Mouse (Mus musculus) spleen, adult 2 months (tissue): ENCODE data around the gene Agrp.

Source experiments
- CTCF ChIP-seq: fragments of 200-500 bp; IDR thresholded peaks from 2 replicates; pipeline ENCODE4 v1.5.1; 2011; ENCODE audit warnings: mild to moderate bottlenecking, inconsistent platforms; ENCODE audit not compliant: insufficient read depth, insufficient read length, insufficient replicate concordance; ENCODE audit errors: extremely low read depth
- POLR2A ChIP-seq: fragments of 200-500 bp; IDR thresholded peaks from 2 replicates; pipeline ENCODE4 v1.6.1; 2011; ENCODE audit warnings: low read depth, low read length, inconsistent platforms

DNA sequence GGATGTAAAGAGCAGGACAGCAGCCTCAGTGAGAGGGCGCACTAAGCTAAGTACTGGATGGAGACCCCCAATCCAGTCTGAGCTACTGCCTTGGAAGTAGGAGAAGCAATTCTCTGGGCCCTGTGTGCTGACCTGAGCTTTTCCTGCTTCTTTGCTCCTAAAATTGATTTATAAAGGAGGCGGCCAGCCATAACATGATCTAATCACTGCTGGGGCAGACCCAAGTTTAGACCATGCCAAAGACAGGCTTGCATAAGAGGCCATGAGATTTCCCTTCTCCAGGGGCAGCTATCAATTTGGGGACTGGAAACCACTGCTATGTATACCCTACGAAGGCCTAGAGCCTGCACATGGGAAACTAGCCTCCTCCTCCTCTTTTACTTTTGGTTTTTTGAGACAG is 107.9 kb downstream of the Agrp start:
- TF ChIP-seq CTCF, result no peak
- no peak for TF ChIP-seq POLR2A
